Mouse (Mus musculus) layer of hippocampus, postnatal 25 days (tissue): Measurements from ENCODE around the gene Caln1. TPM values are rescaled to one million over a fixed set of nuclear protein-coding genes. Genes with fewer than 3 reads are reported as not detected.

Source experiments
- DNase-seq, 2 experiments: peaks; one replicate each; pipeline ENCODE4 v3.0.0; 2022; ENCODE audit warnings: mixed read lengths in 2 of 2, low spot score in 1 of 2; ENCODE audit errors: extremely low spot score in 1 of 2
- total RNA-seq, 2 experiments: library from RNA; stranded (reverse); gene quantifications; 2 replicates each; pipeline ENCODE4 v1.2.3; 2021

Caln1 gene
- total RNA-seq, 2 experiments from 2014 or later: 140 to 151 TPM

- DNase-seq: no peak
Measured at GRCm38 (mm10) chr5:130393618-130394355, 24.5 kb downstream of the Caln1 start.

GRCm38 (mm10) chr5:130394386-130394785, 25.1 kb downstream of the Caln1 start:
- DNase-seq: no peak

DNA sequence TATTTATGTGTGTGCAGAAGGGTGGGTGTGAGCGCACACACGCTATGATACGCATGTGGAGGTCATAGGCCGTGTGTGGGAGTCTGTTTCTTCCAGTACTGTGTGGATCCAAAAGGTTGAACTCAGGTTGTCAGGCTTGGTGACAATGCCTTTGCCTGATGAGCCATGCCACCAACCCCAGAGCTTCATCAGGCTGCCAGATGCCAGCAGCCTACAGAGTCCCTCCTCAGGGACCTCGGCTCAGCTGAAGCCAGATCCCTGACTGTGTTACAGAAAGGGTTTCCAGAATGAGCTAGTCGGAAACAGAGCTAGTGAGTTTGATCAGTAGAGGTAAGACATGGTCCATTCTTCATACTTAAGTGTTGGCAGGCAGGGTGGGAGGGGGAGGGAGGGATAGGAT, 25.9 kb downstream of the Caln1 start:
- no peak for DNase-seq

DNA sequence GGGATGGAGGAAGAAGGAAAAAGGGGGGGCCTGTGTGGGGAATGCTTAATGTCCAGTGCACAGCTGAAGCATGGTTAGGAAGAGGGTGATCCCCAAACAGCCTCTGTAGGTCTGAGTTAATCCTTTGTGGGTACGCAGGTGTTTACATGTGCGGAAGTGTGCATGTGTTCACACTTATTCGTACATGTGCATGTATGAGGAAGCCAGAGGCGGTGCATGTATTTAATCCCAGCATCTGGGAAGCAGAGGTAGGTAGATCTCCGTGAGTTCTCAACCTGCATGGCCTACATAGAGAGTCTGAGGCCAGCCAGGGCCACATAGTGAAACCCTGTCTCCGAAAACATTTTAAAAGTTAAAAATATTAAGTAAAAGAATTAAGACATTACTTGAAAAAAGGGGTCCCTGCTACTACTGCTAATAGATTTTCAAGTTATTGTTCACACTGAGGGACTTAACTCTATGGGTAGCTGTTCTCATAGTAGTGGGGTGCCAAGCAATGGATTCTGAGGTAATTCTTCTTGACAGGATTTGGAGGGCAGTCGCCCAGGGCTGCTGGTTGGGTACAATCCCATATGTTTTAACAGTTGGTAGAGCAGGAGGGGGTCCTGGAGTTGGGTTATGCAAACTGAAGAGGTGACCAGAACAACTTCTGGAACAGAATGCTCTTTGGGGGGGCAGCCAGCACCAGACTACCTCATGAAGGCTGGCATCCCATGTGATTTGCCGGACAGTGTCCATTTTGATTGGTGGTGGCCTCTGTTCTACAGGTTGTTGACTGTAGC, 31.1 kb downstream of the Caln1 start:
- no peak for DNase-seq

DNA sequence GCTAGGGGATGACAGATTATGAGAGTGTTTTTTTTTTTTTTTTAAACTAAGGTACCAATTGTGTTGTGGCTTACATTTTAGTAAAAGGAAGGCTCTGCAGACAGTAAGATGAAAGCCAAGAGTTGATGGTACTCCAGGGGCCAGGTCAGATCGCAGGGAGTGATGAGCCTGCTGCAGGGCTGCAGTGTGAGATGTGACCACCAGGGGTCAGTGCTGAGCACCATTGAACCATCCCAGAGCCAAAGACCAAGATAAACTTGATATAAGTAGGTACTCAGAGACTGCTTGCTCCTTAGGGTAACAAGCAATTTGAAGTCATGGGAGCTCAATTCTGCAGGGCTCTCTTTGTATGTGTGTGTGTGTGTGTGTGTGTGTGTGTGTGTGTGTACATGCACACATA, 35.9 kb downstream of the Caln1 start:
- DNase-seq: peak; percentile 50 to 70

GRCm38 (mm10) chr5:130409706-130410105, 40.5 kb downstream of the Caln1 start:
- DNase-seq: no peak

GRCm38 (mm10) chr5:130411516-130411915, 42.3 kb downstream of the Caln1 start:
- DNase-seq: peak; percentile 16

GRCm38 (mm10) chr5:130447438-130447837, 78.2 kb downstream of the Caln1 start:
- no peak for DNase-seq

DNA sequence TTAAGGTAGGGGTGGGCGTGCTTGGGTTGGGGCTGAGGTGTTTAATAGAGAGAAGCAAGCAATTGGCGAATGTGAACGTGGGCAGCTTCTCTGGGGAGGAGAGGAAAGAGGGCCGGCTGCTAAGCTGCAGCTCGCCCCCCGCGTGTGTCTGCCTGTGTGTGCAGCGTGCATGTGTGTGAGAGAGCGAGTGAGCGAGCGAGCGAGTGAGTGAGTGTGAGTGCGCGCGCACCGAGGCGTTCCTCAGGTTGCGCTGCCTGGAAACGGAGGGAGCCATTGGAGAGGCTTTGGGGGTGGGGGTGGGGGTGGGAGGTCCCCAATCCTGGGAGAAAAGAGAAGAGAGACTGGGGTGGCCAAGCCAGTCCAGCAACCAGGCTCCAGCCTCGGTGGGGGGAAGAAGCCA, 79.2 kb downstream of the Caln1 start:
- DNase-seq: peak; percentile 42 to 52

- peak; percentile 57 to 62 for DNase-seq
Measured at GRCm38 (mm10) chr5:130448931-130449856, 79.9 kb downstream of the Caln1 start.

DNA sequence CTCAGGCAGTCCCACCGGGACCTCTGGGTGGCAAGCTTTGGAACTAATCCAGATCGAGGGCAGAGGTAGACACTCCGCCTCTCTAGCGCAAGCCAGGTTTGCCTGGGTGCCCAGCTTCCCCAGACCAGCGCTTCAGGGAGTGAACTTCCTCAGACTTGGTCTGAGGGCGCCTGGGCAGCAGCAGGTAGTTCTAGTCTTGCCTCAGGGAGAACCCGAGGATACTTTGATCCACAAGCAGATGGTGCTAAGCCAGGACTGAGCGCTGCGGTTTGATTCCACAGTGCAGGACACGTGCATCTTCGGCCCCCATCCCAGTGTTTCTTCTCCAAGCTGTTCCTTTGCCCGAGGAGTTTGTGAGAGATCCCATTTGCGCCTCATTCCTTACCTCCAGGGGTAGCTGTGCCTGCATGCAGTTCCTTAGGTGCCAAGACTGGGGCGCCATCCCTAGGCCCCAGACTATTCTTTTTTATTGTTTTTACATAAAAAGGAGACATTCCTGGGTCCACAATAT, 80.8 kb downstream of the Caln1 start:
- DNase-seq: peak in 1 of 2 experiments; percentile 25

- DNase-seq: no peak
Measured at GRCm38 (mm10) chr5:130458076-130458475, 88.8 kb downstream of the Caln1 start.

- no peak for DNase-seq
Measured at GRCm38 (mm10) chr5:130472209-130472608, 103.0 kb downstream of the Caln1 start.

GRCm38 (mm10) chr5:130474876-130475275, 105.6 kb downstream of the Caln1 start:
- DNase-seq: no peak

GRCm38 (mm10) chr5:130476741-130477140, 107.5 kb downstream of the Caln1 start:
- DNase-seq: no peak

GRCm38 (mm10) chr5:130480290-130480689, 111.0 kb downstream of the Caln1 start:
- DNase-seq: no peak

GRCm38 (mm10) chr5:130491471-130491870, 122.2 kb downstream of the Caln1 start:
- no peak for DNase-seq

GRCm38 (mm10) chr5:130492305-130492704, 123.0 kb downstream of the Caln1 start:
- DNase-seq: no peak

GRCm38 (mm10) chr5:130502541-130502940, 133.3 kb downstream of the Caln1 start:
- DNase-seq: no peak

DNA sequence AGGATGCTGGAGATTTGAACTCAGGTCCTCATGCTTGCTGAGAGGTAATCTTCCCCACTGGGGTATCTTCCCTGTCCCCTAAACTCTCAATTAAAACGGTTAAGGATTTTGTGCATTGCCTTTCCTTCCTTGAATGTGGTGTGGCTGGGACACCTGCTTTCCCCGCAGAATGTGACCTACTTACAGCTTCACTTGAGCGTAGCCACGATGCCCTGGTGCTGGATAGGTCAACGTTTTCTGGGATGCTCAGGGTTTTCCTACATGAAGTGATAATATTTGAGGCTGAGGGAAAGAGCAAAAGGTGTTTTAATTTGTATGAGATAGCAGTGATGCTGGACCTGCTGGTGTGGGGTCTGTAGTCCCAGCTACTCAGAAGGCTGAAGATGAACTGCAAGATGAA, 135.6 kb downstream of the Caln1 start:
- DNase-seq: no peak
